Mouse (Mus musculus) G1E (cell line): ENCODE measurements at regions not wholly inside any gene's neighbourhood (a gene's known extent, or its start where the extent isn't known, plus 50 kb on each side); places are given as distances from the start of the nearest gene placed in this dataset.

Experiments used
- ATAC-seq: 2 replicates; pipeline ENCODE4 v1.8.0; 2016; ENCODE audit warnings: mild to moderate bottlenecking; ENCODE audit not compliant: insufficient number of reproducible peaks, poor library complexity, low FRiP score, severe bottlenecking; ENCODE audit errors: extremely low read depth
- DNase-seq: peaks from one replicate; pipeline ENCODE4 v3.0.0; 2012; ENCODE audit warnings: low spot score
- H3K27me3 ChIP-seq: 2 replicates; pipeline ENCODE4 v1.6.1; 2012; ENCODE audit warnings: mild to moderate bottlenecking, low read length, inconsistent platforms; ENCODE audit not compliant: insufficient read depth
- H3K36me3 ChIP-seq: replicated peaks from 2 replicates; pipeline ENCODE3; 2012; ENCODE audit warnings: mild to moderate bottlenecking, inconsistent platforms
- H3K4me1 ChIP-seq: 2 replicates; pipeline ENCODE4 v1.6.1; 2012; ENCODE audit warnings: low read depth, low read length, inconsistent platforms, mixed read lengths; ENCODE audit not compliant: insufficient read depth
- H3K4me3 ChIP-seq: 2 replicates; pipeline ENCODE4 v1.5.1; 2012; ENCODE audit warnings: low read depth, mild to moderate bottlenecking, inconsistent platforms, low read length, moderate library complexity, mixed read lengths
- H3K9me3 ChIP-seq: replicated peaks from 2 replicates; pipeline ENCODE4 v1.6.1; 2012; ENCODE audit warnings: inconsistent platforms
- CTCF ChIP-seq: IDR thresholded peaks from 2 replicates; pipeline ENCODE4 v1.5.1; 2012; ENCODE audit warnings: low read depth, low read length, inconsistent platforms, mixed read lengths
- GATA1 ChIP-seq: IDR thresholded peaks from 2 replicates; pipeline ENCODE4 v1.6.1; 2012; ENCODE audit warnings: borderline replicate concordance, low read length, inconsistent platforms, mixed read lengths
- GATA2 ChIP-seq: IDR thresholded peaks from 2 replicates; pipeline ENCODE4 v1.6.1; 2012; ENCODE audit warnings: low read depth, low read length, inconsistent platforms, borderline replicate concordance
- POLR2AphosphoS5 ChIP-seq: IDR thresholded peaks from 2 replicates; pipeline ENCODE4 v1.6.1; 2012; ENCODE audit warnings: low read depth, low read length, inconsistent platforms; ENCODE audit not compliant: insufficient replicate concordance
- TAL1 ChIP-seq: conservative IDR thresholded peaks from 2 replicates; pipeline ENCODE4 v1.6.1; 2012; ENCODE audit warnings: low read depth, low read length, inconsistent platforms, mixed read lengths

- DNase-seq, result no peak
- H3K4me1 ChIP-seq, result no peaks in the 10 kb centered on the region
- TF ChIP-seq POLR2AphosphoS5, result no peak
- H3K4me3 ChIP-seq, result no peak overlapping the region
- ATAC-seq, result no peak
- H3K9me3 ChIP-seq, result peaks cover 57% of the 10 kb centered on the region
- no peaks in the 10 kb centered on the region for H3K36me3 ChIP-seq
- H3K27me3 ChIP-seq, result no peaks in the 10 kb centered on the region
Observed at GRCm38 (mm10) chr8:92732229-92732628, 58.1 kb downstream of the Irx6 start.

DNA sequence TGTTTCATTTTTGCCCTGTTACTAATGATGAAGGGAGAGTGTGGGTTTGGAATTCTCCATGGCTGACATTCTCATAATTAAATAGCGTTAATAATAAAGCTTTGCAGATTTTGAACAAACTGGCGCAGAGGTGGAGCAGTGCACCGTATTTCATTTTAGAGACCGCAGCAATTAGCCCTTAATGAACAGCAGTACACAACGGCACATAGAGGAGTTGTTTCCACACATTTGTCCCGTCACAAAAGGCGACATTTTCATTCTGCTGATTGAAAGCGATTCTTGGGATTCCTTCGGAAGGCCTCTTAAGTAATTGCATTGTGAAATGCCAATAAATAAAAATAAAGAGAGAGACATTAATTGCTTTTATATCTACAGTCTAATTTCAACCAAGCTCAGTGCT, 61.6 kb downstream of the Irx6 start:
- no peak for ATAC-seq
- TF ChIP-seq TAL1 (no peak), GATA1 (no peak), GATA2 (no peak), CTCF (no peak), POLR2AphosphoS5 (no peak)

GRCm38 (mm10) chr8:92738080-92738479, 64.0 kb downstream of the Irx6 start:
- no peak overlapping the region for H3K4me3 ChIP-seq
- no peak for DNase-seq
- no peak for ATAC-seq
- TF ChIP-seq GATA2 (no peak), GATA1 (no peak), TAL1 (no peak), CTCF (no peak), POLR2AphosphoS5 (no peak)
- H3K4me1 ChIP-seq, result no peaks in the 10 kb centered on the region
- H3K9me3 ChIP-seq, result peaks cover 60% of the 10 kb centered on the region
- no peaks in the 10 kb centered on the region for H3K27me3 ChIP-seq
- H3K36me3 ChIP-seq, result no peaks in the 10 kb centered on the region

More for the DNA sequence above, 61.6 kb downstream of the Irx6 start:
- Histone ChIP-seq H3K4me1 (no peaks in the 10 kb centered on the region), H3K36me3 (no peaks in the 10 kb centered on the region), H3K27me3 (no peaks in the 10 kb centered on the region), H3K9me3 (peaks cover 51% of the 10 kb centered on the region), H3K4me3 (no peak overlapping the region)
- DNase-seq, result no peak

- DNase-seq, result no peak
Observed at GRCm38 (mm10) chr8:92740286-92740808, 66.3 kb downstream of the Irx6 start.

DNA sequence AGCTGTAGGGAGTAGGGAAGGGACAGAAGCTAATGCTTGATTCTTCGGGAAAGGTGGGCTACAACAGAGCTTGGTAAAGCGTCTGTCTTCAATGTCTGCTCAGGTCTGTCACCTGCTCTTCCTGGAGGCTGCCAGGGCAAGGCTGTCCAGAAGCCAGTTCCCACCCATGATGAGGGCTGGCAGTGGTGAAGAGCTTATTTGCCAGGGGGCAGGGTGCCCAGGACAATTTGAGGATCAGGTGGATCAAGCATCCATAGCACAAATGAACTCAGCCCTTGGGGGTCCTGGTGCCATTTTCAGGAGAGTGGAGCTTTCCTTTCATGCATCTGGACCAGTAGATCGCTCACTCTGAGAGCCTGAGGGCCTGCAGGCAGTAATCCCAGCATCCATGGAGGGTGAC, 67.7 kb downstream of the Irx6 start:
- no peaks in the 10 kb centered on the region for H3K4me1 ChIP-seq
- H3K4me3 ChIP-seq, result no peak overlapping the region
- TF ChIP-seq POLR2AphosphoS5 (no peak), GATA2 (no peak), GATA1 (no peak), CTCF (no peak), TAL1 (no peak)
- no peaks in the 10 kb centered on the region for H3K36me3 ChIP-seq
- H3K27me3 ChIP-seq, result no peaks in the 10 kb centered on the region
- DNase-seq (no peak), ATAC-seq (no peak)
- H3K9me3 ChIP-seq, result peaks cover 53% of the 10 kb centered on the region

More at GRCm38 (mm10) chr8:92740286-92740808, 66.3 kb downstream of the Irx6 start:
- Histone ChIP-seq H3K4me3 (no peak overlapping the region), H3K27me3 (no peaks in the 10 kb centered on the region), H3K4me1 (no peaks in the 10 kb centered on the region), H3K36me3 (no peaks in the 10 kb centered on the region), H3K9me3 (peaks cover 53% of the 10 kb centered on the region)
- no peak for ATAC-seq
- no peak for TF ChIP-seq GATA1
- no peak for TF ChIP-seq TAL1
- TF ChIP-seq CTCF, result no peak
- TF ChIP-seq GATA2, result no peak
- no peak for TF ChIP-seq POLR2AphosphoS5

DNA sequence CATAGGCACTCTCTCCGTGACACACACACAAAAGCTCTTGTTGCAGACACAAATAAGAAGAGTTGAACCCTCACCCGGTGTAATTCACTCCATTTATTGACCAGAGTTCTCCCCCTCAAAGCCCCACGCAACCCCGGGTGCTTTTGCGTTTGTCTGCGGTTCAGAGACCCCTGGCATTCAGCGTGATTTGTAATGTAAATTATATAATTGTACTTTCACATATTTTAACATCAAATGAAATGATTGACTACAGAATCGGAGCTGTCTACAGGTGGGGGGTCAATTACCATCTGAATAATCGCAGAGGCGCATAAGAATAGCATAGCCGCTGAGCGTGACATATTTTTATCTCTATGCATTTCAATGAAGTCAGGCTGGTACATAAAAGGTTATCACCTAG, 69.0 kb downstream of the Irx6 start:
- Histone ChIP-seq H3K9me3 (peaks cover 55% of the 10 kb centered on the region), H3K27me3 (no peaks in the 10 kb centered on the region), H3K36me3 (no peaks in the 10 kb centered on the region), H3K4me1 (no peaks in the 10 kb centered on the region), H3K4me3 (no peak overlapping the region)
- TF ChIP-seq TAL1, result no peak
- no peak for TF ChIP-seq CTCF
- no peak for TF ChIP-seq GATA1
- no peak for TF ChIP-seq POLR2AphosphoS5
- no peak for TF ChIP-seq GATA2
- DNase-seq (no peak), ATAC-seq (no peak)

DNA sequence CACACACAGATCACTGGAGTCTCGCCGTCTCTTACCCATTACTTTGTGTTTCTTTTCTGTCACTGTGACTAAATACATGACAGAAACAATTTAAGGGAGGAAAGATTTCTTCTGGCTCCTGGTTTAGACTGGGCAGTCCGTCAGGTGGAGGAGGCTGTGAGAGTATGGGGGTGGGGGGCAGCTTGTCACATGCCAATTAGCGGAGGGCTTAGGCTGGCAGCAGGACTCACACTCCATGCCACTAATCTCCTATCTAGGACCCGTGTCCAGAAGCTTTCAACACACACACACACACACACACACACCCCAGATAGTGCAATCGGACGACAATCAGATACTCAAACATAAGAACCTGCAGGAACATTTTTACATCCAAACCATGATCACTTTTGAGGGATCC, 73.0 kb downstream of the Irx6 start:
- TF ChIP-seq POLR2AphosphoS5, result no peak
- TF ChIP-seq GATA1, result no peak
- TF ChIP-seq TAL1, result no peak
- TF ChIP-seq GATA2, result no peak
- no peak for TF ChIP-seq CTCF
- Histone ChIP-seq H3K4me3 (no peak overlapping the region), H3K27me3 (no peaks in the 10 kb centered on the region), H3K4me1 (no peaks in the 10 kb centered on the region), H3K9me3 (peaks cover 51% of the 10 kb centered on the region), H3K36me3 (no peaks in the 10 kb centered on the region)
- ATAC-seq (no peak), DNase-seq (no peak)
